Mouse (Mus musculus): ENCODE data around the gene Entpd5.

The Entpd5 gene

DNA sequence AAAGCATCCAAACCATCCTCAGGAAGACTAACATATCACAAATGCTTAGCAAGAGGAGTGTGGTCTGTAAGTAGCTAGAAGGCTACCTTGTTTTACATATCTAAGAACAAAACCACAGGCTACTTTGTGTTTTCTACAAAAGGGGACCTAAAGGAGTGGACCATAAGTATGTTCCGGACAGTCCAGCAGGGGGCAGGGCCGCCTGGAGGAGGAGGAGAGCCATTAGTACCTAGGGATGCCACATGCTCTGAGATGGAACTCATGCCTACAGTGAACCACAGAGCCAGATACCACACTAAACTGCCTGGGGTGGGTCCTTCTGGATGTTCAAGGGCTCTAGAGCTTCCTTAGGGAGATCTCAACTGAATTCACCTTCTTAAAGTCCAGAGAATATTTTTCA is 61.6 kb downstream of the Entpd5 start:
- DNase-seq (ENCODE audit: extremely low spot score, low read depth, low spot score) = no peak

DNA sequence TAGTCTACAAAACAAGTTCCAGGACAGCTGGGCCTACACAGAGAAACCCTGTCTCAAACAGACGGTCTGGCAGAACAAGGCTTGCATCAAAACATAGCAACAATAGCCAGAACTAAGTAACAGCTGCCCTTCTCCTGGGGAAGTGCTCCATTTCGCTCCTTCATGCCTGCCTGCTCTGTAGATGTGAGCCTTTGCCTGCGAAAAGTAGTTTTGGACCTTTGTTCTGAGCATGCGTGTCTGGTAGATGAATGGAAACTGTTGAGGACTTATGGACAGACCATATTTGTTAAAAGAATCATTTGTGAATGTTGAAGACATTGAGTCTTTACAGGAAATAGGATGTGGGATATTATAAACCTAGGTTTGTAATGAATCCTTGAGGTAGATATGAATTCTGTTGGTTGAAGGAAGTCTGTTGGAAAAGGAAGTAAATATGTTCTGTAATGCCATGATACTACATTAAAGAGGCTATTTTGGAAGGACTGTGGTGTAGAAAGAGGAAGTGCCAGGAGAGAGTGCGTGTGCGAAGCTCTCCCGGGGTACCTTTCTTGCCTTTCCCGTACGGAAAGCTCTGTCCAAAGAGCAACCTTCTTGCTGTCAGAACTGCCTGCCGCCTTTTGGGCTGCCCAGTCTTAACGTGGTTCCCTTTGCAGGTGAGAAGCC is 71.7 kb downstream of the Entpd5 start:
- DNase-seq (ENCODE audit: extremely low spot score, low read depth, low spot score) = no peak

DNA sequence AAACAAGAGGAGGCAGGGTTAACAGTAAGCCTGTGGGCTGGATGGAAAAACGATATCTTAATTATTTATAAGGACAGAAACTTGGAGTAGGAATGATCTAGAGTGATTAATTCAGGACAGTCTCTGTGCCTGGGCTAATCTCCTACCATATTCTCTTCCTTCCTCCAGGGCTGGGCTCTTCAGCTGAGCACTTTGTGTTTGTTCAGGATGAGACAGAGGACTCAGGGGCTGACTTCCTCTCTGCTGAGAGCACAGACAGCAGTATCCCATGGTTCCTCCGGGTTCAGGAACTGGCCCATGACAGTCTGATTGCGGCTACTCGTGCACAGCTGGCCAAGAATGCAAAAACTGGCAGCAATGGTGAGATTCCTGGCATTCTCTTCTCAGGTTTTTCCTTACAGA is 81.7 kb downstream of the Entpd5 start:
- no peak for DNase-seq (ENCODE audit: extremely low spot score, low read depth, low spot score)

Data from hindlimb bud, embryonic 11.5 days (tissue).